Mouse (Mus musculus) CD4-positive, CD25-positive, alpha-beta regulatory T cell, adult 9 weeks (primary cell): ENCODE data around the gene Kcnma1. TPM values are rescaled to one million over a fixed set of nuclear protein-coding genes. Genes with fewer than 3 reads are reported as not detected.

ENCODE experiments used
- polyA plus RNA-seq: library from polyadenylated mRNA; unstranded; fragments of 100-300 nt; shearing (Covaris generic); gene quantifications from one replicate; pipeline ENCODE4 v1.2.1, GENCODE M21; 2017

The Kcnma1 gene
- not detected for polyA plus RNA-seq

DNA sequence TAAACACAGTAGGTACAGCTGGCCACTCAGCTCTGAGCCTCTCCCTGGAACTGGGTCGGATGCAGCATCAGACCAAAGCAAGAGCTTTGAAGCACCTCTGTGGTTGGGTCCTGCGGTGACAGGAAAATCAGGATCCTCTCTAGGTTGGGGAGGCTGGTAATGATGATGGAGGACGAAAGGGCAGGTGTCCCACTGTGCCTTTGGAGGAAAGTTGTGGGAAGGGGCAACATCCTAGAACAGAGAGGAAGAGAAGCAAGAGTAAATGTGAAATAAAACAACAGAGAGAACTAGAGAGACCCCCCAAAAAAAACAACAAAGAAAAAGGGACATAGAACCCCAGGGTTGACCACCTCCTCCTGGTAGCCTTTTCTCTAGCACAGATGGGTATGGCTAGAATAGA is at the start of gene Kcnma1:
Gene Kcnma1, minus strand, starts transcription at position 101 of the 400 bp plus-strand sequence.

Other genes starting within 250 kb of the Kcnma1 start
- gene Dlg5, start 231.4 kb upstream of the Kcnma1 start, polyA plus RNA-seq, result 0.29 TPM